Mouse (Mus musculus): Measurements from ENCODE around the gene Nadsyn1. TPM values are rescaled to one million over a fixed set of nuclear protein-coding genes. Genes with fewer than 3 reads are reported as not detected.

The Nadsyn1 gene
- total RNA-seq, 2 experiments from 2014 or later, result 5.1 to 7.1 TPM

DNA sequence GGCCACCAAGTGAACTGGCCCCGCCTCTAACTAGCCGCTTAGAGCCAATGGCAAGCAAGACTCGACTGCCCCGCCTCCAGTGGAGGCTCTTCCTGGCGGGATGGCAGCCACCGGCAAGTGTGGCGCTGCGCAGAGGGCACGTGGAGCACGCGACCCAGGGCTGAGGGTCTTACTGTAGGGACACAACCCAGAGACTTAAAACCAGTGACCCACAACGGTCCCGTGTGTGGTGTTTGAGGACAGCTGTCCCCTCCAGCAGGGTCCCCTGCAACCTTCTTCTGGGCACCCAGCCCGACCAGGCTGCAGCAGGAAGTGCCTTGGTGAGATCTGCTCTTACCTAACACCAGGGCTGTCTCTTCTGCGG lies 65.6 kb downstream of the Nadsyn1 start:
- peak; percentile 64 to 68 for DNase-seq (ENCODE audit: low spot score in 2 of 2)
- intact Hi-C loops (cut with DNase I), result loop anchor here (10.0 kb wide), 1 partner anchor 272 kb away; no protein-coding TSS in a partner anchor

DNA sequence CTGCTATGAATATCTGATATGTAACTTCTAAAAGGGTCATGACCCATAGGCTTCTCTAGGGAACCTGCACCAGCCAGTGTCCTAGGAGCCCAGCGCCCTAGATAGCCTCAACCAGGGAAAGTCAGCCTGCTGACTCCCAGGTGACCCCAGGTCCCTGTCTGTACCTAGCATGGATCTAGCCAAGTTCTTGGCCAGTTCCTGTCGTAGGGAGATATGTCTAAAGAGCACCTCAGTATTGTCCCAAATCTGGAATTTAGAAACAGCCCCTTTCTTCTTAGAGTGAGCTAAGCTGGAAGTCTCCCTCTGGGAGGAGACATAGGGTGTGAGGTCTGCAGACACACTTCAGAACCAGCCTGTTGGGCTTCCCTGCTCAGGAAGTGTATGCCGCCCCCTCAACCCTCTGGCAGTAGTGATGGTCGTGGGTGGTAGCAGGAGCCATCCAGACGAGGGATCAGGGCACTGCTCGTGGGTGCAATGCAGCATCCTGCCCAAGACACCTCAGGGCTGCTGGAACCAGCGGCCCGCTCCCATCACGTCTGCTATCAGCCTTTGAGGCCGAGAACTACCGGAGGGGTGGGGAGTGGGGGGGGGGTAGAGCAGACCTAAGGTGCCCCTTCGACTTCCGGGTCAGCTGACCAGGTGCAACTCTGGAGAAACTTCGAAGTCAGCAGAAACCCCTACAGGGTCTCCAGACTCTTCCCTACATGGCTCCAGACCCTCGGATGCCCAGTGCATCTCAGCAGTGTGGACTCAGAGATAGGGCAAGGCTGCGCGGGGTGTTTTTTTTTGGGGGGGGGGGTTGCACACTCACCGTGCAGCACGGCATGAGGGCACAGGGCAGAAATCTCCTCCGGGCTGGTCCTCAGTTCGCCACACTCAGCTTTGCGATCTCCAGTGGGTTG lies 66.3 kb downstream of the Nadsyn1 start, which contains the start of gene Osbpl5:
TSS of gene Osbpl5 (minus strand) at position 861 of the 902 bp plus-strand sequence.
- intact Hi-C loops (cut with DNase I), result loop anchor here (10.0 kb wide), 1 partner anchor 272 kb away; no protein-coding TSS in a partner anchor
- peak; percentile 44 to 46 for DNase-seq (ENCODE audit: low spot score in 2 of 2)

DNA sequence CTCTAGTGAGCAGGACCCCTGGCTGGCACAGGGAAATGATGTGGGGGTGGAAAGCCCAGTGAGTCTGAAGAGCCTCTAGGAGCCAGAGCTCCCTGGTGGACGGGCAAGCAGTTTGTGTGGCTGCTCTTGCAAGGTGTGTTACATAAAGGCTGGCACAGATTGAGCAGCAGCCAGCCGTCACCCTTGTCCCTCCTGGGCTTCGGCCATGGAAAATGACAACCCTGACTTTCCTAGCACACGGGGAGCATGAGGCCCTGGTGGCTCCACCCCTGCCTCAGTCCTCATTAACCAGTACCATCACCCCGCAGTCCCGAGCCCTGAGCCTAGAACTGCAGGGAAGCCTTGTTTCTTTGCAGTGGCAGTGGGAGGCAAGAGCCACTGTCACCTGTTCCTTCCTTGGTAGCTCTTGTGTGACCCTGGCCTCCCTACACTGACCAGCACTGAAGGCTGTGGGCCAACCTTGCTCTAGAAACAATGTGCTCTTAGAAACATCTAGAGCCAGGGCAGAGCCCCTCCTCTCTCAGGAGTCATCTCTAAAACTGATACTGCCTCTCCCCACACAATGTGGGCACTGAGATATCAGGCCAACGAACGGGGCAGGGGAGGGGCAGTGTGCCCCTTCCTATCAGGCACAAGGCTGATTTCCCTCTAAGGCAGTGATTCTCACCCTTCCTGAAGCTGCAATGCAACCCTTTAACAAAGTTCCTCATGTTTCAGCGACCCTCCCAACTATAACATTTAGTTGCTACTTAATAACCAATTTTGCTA lies 67.1 kb downstream of the Nadsyn1 start:
- intact Hi-C loops (cut with DNase I), result loop anchor here (10.0 kb wide), 1 partner anchor 271 kb away; no protein-coding TSS in a partner anchor

DNA sequence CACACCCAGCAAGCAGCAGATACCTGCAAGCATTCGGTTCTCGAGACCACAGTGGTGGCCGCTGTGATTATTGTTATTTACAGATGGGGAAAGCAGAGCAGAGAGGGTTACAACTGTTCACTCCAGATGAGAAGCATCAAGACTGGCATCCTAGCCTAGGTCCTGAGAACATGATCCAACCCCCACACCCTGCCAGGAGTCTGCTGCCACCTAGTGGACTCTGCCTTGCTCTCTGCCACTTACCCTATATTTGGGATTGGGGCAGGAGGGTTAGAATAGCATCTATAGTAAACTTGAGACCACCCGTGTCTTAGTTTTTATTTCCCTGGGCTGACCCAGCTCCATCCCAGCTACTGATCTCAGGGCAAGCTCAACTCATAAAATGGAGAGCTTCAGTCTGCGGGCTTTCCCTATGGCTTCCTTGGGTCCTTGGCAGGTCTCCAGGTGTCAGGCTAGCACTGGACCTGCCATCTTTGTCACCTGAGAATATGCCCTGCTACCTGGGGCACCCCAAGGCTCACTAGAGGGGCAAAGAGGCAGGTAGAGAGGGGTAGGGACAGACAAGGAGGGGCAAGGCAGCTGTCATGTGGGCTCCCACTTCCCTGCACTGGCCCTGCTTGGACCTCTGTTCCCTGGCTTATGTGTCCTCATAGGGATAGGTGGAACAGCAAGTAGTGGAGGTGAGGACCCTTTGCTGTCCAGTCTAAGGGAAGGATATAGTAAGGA lies 68.5 kb downstream of the Nadsyn1 start:
- intact Hi-C loops (cut with DNase I), result loop anchor here (10.0 kb wide), 1 partner anchor 269 kb away; no protein-coding TSS in a partner anchor
- DNase-seq (ENCODE audit: low spot score in 2 of 2), result peak in 1 of 2 experiments; percentile 41

More for the DNA sequence above, 67.1 kb downstream of the Nadsyn1 start:
- DNase-seq (ENCODE audit: low spot score in 2 of 2), result no peak

DNA sequence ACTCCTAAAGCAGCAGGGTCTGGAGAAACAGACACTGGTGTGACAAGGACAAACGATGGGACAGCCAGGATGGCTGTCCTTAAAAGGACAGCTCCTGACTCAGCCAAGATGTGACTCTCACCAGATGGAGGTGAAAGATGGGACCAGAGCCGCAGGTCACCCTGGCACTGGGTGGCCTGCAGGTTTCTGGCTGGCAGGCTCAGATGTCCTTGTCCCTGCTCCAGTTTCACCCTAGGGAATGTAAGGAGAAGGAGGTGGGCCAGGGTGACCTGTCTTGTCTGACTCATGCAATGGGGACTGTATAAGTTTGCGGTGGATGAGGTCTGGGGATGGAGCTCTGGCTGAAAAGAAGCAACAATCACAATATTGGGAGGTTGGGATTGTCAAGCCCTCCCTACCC lies 70.0 kb downstream of the Nadsyn1 start:
- DNase-seq (ENCODE audit: low spot score in 2 of 2), result no peak
- intact Hi-C loops (cut with DNase I), result loop anchor here (10.0 kb wide), 1 partner anchor 268 kb away; no protein-coding TSS in a partner anchor

DNA sequence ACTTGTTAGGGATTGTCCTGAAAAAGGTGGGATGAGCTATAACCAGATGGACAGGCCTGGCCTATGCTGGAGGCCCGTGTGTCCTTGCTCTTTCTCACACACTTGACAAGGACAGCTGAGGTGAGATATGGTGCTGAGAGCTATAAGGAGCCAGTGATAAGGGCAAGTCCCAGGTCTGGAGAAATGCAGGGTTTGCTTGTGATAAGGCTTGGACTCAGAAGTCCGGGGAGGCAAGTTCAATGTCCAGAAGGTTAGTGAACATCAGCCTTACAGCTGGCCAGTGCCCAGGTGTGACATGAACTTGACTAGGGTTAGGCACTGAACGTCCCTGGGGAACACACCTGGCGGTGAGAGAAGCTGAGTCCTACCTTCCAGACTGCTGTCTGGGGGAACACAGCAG lies 70.6 kb downstream of the Nadsyn1 start:
- intact Hi-C loops (cut with DNase I), result loop anchor here (10.0 kb wide), 1 partner anchor 267 kb away; no protein-coding TSS in a partner anchor
- DNase-seq (ENCODE audit: low spot score in 2 of 2), result no peak

DNA sequence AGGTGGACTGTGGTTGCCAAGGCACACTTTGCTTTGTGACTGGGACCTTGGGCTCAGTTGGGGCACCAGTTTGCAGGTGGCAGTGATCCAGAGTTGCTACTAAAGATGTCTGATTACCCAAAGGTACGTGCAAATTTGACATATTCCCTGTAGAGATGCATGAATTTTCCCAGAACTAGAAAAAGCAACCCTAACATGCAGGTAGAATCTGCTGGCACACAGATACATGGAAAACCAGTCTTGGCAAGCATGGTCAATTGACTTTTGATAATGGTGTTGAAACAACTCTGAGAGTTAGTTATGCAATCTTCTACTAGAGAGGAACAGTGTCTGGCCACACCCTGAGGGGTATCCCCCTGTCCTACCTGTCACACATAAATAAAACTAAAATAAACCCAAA lies 71.3 kb downstream of the Nadsyn1 start:
- intact Hi-C loops (cut with DNase I), result loop anchor here (10.0 kb wide), 1 partner anchor 267 kb away; no protein-coding TSS in a partner anchor
- no peak for DNase-seq (ENCODE audit: low spot score in 2 of 2)

DNA sequence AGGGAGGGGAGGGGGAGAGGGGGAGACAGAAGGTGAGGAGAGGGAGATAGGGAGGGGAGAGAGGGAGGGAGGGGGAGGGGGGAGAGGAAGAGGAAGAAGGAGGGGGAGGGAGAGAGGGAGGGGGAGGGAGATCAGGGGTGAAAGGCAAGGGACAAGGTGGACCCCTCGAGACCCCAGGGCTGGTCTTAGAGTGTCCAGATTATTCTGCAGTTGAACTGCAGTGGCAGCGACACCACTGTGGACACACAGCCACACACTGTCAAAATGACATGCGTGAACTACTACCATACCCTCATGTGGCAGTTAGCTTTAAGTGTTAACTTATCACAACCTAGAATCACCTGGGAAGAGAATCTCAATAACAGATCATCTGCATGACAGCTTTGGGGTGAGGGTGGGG lies 73.6 kb downstream of the Nadsyn1 start:
- DNase-seq (ENCODE audit: low spot score in 2 of 2), result no peak
- intact Hi-C loops (cut with DNase I), result loop anchor here (5.0 kb wide), 1 partner anchor 167 kb away; no protein-coding TSS in a partner anchor

DNA sequence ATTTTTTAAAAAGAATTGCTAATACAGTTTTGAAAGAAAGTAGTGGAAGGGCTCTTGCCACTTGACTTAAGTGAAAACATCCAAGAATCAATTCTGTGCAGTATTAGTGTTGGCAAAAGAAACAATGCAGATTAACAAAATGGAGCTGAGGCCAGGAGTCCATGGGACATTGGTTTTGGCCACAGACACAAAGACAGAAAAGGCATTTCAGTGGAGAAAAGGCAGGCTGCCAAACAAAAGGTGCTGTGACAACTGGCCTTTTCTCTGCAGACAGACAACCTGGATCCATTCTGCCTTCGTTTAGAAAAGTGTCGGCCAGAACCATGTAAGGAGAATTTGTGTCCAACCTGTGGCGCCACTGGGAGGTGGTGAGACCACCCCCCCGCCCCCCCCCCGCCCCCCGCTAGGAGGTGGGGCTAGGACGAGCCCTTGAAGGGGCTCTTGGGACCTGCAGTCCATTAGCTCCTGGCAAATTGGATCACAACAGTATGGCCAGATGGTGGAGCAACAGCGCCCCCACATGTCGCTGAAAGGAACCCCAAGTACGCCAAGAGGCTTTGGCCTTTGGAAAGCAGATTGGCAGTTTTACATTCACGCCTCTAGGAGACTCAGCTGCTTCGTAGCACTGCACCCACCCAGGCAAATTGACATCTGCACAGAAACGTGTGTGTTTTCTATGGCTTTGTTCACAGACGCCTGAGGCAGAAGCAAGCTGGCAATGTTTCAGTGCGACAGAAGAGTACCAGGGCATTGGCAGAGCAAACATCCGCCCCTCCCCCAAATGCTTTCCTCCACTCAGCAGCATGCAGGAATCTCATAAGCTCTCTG lies 74.4 kb downstream of the Nadsyn1 start:
- peak; percentile 86 to 89 for DNase-seq (ENCODE audit: low spot score in 2 of 2)
- intact Hi-C loops (cut with DNase I), result loop anchor here (1.0 to 5.0 kb wide), 2 partner anchors 42 to 166 kb away; no protein-coding TSS in a partner anchor

Small RNA genes within 50 kb of the gene (microRNA-seq; reads per million reads assigned to microRNA genes)
- not detected for gene Gm22064

Other genes starting within 250 kb of the Nadsyn1 start
- gene Cars, start 222.8 kb downstream of the Nadsyn1 start, total RNA-seq (2021), result 10 to 100 TPM; 47.6 to 65.2 TPM
- gene Tnfrsf26, start 194.1 kb downstream of the Nadsyn1 start, total RNA-seq (2021), result under 1 TPM in 1 of 2 experiments, not detected in 1; 0.11 TPM
- 1 to 10 TPM in 1 of 2 experiments, under 1 TPM in 1; 0.84 to 1.8 TPM for gene Tnfrsf22, start 173.2 kb downstream of the Nadsyn1 start, total RNA-seq (2021)
- 1 to 10 TPM in 1 of 2 experiments, under 1 TPM in 1; 0.86 to 1.6 TPM for gene Tnfrsf23, start 137.0 kb downstream of the Nadsyn1 start, total RNA-seq (2021)
- 10 to 100 TPM; 31.3 to 43.6 TPM for gene Osbpl5, start 65.9 kb downstream of the Nadsyn1 start, total RNA-seq (2021)
- gene Mrgprg, start 55.9 kb downstream of the Nadsyn1 start, total RNA-seq (2021), result not detected
- gene Mrgpre, start 38.3 kb downstream of the Nadsyn1 start, total RNA-seq (2021), result 1 to 10 TPM; 6.7 to 7.1 TPM
- gene Dhcr7, start 296 bp upstream of the Nadsyn1 start, total RNA-seq (2021), result 10 to 100 TPM; 38.3 to 42.2 TPM
- gene Gm498, start 44.0 kb upstream of the Nadsyn1 start, total RNA-seq (2021), result not detected
- gene Shank2, start 179.1 kb upstream of the Nadsyn1 start, total RNA-seq (2021), result 100 to 1,000 TPM; 133 to 174 TPM

Measured in left cerebral cortex, postnatal 36 days (tissue).